Mouse (Mus musculus): Measurements from ENCODE around the gene Shcbp1l.

The Shcbp1l gene

DNA sequence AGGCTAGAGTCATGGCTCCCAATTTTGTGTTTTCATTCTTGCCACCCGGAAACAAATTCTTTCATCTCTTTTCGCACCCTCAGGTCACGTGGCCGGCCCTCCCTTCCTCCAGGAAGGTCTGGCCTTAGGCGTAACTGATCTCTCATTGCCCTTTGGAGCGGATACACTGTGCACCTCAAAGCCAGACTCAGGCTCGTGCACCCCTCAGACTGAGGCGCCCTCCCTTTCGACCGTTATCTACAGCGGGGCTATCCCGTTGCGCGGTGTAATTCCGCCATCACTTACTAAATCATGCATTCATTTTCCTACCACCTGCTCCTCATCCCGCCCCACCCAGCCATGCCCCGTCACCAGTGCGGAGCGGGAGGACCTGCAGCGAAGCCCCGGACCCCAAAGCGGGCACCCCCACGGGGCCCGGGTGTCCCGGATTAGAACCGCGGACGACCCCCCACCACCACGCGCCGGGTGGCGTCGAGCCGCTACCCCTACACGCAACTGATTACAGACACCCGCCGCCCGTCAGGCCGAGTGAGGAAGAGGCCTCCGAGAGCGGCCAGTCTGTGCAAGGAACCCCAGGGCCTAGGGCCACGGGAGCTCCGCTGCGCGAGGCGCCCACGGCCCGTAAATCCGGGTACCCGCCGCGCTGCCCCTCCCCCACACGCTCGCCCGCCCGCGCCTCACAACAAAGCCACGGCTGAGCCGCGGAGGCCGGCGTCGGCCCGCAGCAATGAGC is 62.0 kb downstream of the Shcbp1l start:
- DNase-seq (ENCODE audit: low spot score in 2 of 2), result peak in 1 of 2 experiments; percentile 51

DNA sequence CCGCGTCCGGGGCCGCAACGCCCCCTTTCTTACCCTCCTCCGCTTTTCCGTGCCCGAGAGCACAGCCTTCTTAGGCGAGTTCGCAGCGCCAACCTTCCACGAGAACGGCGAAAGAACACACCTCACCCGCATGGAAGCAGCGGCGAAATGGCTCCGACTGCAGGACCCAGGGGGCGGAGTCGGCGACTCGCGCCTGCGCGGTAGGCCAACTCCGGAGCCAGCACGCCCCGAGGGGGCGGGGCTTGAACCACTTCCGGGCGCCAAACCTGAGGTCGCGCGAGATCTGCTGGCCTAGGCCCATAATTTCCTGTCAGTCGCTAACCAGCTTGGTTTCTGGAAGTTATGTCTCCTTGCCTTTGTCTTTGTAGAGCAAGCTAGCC is 62.5 kb downstream of the Shcbp1l start, which contains the start of gene Dhx9:
TSS of gene Dhx9 (minus strand) at position 161 of the 380 bp plus-strand sequence.
- peak; percentile 96 to 100 for DNase-seq (ENCODE audit: low spot score in 2 of 2)

DNA sequence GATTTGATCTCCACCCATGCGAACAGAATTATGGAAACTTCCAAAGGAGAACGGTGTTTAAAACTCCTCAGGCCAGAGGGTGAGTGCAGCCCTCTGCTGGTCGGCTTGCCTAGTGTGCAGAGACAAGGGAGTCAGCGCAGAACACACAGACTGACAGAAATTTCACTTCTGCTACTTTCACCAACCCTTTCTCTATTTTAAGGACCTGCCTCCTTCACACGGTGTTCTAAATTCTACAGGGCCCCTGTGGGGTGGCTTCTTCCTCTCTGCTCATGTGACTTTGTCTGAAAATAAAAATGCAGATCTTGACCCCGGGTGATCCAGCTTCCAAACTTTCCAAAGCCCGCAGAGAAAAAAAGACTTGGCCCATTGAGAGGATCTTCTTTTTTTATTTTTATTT is 64.2 kb downstream of the Shcbp1l start:
- DNase-seq (ENCODE audit: low spot score in 2 of 2), result peak; percentile 27 to 46

DNA sequence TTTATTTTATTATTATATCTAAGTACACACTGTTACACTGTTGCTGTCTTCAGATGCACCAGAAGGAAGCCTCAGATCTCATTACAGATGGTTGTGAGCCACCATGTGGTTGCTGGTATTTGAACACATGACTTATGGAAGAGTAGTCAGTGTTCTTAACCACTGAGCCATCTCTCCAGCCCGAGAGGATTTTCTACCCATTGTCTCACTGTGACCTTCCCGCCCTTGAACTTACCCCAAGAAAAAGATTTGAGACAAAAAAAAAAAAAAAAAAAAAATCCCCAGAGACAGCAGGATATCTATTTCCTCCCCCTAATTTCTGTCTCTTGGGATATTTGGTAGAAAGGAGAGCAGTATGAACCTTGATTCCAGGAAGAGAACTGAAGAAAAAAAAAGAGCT is 64.6 kb downstream of the Shcbp1l start:
- DNase-seq (ENCODE audit: low spot score in 2 of 2), result no peak

DNA sequence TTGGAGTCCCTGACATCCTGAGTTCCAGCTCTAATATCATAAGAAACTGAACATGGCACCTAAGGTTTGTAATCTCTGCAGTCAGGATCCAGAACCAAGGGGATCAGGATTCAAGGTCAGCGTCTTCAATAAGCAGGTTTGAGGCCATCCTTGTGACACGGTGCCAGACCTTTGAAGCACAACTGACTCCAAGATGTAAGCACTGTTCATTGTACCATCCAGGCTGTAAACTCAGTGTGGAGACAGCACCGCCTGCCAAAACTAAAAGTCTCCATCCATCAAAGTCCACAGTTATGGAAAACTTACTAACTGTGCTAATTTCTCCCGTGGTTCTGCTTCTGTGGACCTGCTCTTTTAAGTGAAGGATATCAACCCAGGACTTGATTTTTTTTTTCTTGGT is 65.0 kb downstream of the Shcbp1l start:
- DNase-seq (ENCODE audit: low spot score in 2 of 2), result no peak

DNA sequence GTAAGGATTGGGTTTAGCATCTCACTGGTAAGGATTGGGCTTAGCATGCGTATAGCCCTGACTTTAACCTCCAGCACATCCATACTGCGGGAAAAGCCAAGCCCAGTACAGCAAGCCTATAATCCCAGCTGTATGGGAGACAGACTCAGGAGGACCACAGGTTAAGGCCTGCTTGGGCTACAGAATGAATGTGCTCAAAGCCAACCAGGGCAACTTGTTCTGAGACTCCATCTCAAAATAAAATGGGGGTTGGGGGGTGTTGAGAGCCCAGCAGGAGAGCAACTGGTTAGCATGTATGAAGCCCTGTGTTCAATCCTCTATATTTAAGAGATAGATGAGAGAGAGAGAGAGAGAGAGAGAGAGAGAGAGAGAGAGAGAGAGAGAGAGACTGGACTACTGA is 66.4 kb downstream of the Shcbp1l start:
- DNase-seq (ENCODE audit: low spot score in 2 of 2), result no peak

DNA sequence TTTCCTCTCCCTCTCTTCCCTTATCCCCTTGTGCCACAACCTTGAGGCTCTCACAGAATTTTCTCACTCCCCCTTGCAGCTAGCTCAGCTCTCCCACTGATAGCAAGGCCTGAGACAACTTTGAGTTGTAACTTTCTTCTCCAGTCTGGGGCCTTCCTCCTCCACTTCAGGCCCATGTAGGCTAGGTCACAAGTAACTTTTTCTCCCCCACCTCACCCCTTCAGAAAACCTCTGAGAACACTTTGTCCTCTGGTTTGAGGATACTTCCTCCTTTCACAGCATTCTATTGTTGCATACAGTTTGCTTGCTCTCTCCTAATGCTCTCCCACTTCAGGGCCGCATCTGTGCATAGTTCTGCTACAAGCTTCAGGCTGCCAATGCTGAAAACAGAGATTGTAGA is 66.9 kb downstream of the Shcbp1l start:
- no peak for DNase-seq (ENCODE audit: low spot score in 2 of 2)

DNA sequence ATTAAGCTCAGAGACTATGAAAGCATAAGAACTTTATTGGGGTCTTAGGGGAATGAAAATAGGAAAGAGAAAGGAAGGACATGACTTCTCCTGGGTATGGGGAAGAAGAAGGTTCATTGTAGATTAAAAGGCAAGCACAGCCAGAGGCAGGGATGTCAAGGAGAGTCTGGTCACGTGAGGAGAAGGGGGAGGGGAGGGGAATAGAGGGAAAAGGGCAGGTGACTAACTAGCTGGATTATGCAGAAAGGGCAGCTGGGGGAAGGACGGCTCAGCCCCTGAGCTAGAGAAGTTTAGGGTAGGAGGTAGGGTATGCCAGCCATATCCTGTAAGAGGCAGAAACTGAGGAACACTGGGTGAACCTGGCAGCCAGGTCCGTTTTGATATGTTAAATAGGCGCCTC is 68.4 kb downstream of the Shcbp1l start:
- DNase-seq (ENCODE audit: low spot score in 2 of 2), result no peak

DNA sequence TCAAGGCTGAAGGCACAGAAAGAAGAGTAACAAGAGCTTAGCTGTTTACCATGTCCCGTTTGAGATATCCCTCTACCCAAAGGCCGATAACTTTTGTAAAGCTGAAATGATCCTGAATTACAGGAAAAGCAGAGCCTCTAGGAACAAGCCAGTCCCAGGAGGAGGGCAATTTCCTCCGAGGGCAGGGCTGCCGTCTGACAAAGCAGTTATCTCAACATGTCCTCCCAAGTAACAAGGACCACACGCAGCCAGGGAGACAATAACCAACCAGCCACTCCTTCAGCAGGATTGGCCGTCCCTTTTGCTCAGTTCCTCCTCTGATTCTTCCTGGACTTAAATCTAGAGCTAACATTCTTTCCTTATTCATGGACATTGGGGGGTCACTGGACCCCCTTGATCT is 69.0 kb downstream of the Shcbp1l start:
- DNase-seq (ENCODE audit: low spot score in 2 of 2), result no peak

DNA sequence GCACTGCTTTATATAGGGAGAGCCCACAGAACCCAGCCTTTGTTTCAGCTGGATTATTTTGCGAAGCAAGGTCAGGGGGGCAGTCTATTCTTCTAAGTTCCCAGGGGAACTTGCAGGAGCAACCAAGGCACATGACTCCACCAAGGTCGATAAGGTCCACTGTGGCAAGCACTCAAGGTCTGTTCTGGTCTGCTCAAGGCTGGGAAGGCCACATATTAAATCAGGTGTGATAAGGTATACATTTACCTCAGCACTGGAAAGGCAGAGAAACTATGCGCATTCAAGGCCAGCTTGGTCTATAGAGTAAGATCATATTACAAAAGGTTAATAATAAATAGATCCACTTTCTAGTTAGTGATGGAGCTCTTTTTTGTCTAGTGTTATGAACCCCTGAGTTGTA is 71.1 kb downstream of the Shcbp1l start:
- DNase-seq (ENCODE audit: low spot score in 2 of 2), result no peak

DNA sequence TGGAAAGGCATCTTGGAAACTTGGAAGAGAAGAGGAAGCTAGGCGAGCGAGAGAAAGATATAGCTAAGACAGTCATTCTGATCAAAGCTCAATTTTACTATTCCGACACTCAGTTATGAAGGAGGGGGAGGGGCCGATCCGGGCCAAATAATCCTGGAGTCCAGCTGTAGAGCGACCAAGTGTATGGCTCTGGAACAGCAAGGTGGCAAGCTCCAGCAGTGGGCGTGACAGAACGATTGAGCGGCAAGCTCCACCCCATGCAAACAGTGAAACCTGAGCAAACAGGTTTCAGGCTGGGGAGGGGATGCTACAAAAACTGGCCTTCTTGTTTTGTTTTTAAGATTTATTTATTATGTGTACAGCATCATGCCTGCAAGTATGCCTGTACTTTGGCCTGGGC is 75.1 kb downstream of the Shcbp1l start:
- no peak for DNase-seq (ENCODE audit: low spot score in 2 of 2)

DNA sequence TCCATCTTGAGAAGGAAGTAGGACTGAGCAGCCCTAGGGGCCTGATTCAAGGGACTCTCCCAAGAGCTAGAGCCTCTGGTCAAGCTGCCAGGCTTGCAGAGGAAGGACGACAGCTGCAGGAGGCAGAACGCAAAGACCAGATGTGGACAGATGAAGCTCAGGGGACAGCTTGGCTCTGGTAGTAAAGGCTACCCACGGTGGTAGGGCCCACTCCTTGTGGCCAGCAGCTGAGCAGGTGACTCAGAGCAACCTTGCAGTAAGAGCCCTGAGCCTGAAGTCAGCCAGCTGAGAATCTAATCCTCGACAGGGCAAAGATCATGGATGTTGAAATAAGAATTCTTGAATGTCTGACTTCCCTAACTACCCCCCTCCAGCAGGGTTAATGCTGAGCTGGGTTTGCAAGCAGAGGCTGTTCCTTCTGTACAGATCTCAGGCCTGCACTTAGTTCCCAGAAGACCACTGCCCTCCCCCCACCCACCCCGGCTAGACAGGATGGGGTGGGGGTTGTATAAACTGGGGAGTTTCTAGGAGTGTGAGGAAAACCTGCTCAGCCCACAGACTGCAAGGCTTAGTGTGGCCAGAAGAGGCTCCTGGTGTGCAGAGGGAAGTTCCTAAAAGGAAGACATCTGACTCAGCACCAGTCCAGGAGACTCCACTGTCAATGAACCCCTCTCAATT is 76.8 kb downstream of the Shcbp1l start:
- DNase-seq (ENCODE audit: low spot score in 2 of 2), result no peak

Measured in thymus, postnatal 10 days (tissue).